In the genomic region with DNA sequence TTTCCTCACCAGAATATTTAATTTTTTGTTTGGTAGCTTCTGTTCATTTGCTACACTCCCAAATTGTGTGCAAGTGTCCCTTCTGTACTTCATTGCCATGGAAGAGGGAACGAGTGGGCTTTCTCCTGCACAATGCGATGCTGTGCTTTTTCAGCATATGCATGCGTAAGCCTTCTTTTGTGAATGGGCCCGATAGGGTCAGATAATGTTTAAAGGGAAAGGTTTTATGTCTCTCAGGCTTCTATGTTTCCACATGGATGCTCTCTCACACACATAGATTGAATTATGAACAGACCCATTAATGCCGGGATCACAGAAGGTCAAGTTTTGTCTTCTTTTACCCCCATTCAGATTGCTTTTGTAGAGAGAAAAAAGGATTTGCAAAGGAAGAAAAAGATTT, we compare ENCODE assay signal across 23 mouse cellular contexts.
DNase-seq lines count a peak whose midpoint lies in the region; ATAC-seq and TF ChIP-seq lines count a peak whose summit lies in the region.
"Had no signal": no experiment of that assay in that cellular context is flagged by ENCODE, and none has a peak within 500 bp of the region (broad histone marks: within the 10 kb centered on the region; RNA-seq: fewer than 3 reads in every experiment).

No protein-coding gene starts in this region.

- H3K27me3 ChIP-seq in embryonic facial prominence, embryonic 14.5 days (replicated peaks; ENCODE audit: control insufficient read depth, insufficient read depth, low read length): no peaks in the 10 kb centered on the region
- no peaks in the 10 kb centered on the region for H3K27me3 ChIP-seq in embryonic facial prominence, embryonic 10.5 days (replicated peaks; ENCODE audit: low read depth, poor library complexity, severe bottlenecking)
- H3K27me3 ChIP-seq in neural tube, embryonic 11.5 days (ENCODE audit: control insufficient read depth, insufficient read depth, low read length): no peaks in the 10 kb centered on the region
- H3K27me3 ChIP-seq in kidney, adult 2 months (replicated peaks; ENCODE audit: control insufficient read depth, insufficient read depth, low read length): no peaks in the 10 kb centered on the region
- H3K27me3 ChIP-seq: embryonic facial prominence, embryonic 15.5 days; forebrain, embryonic 15.5 days; intestine, embryonic 15.5 days had no signal

- no peak overlapping the region for H3K9ac ChIP-seq in embryonic facial prominence, embryonic 14.5 days (ENCODE audit: low read depth, low read length)
- H3K9ac ChIP-seq in neural tube, embryonic 11.5 days (ENCODE audit: low read length): no peak overlapping the region
- H3K9ac ChIP-seq: embryonic facial prominence, embryonic 15.5 days; forebrain, embryonic 15.5 days; hindbrain, embryonic 14.5 days; intestine, embryonic 15.5 days had no signal

- H3K4me1 ChIP-seq in embryonic facial prominence, embryonic 14.5 days (ENCODE audit: control insufficient read depth, insufficient read depth, low read length): no peaks in the 10 kb centered on the region
- no peaks in the 10 kb centered on the region for H3K4me1 ChIP-seq in embryonic facial prominence, embryonic 10.5 days
- H3K4me1 ChIP-seq in neural tube, embryonic 11.5 days (ENCODE audit: control insufficient read depth, insufficient read depth, low read length): peaks cover 10% of the 10 kb centered on the region
- no peaks in the 10 kb centered on the region for H3K4me1 ChIP-seq in kidney, adult 2 months (ENCODE audit: control insufficient read depth, insufficient read depth, low read length)
- H3K4me1 ChIP-seq: embryonic facial prominence, embryonic 15.5 days; forebrain, embryonic 15.5 days; heart, embryonic 10.5 days; intestine, embryonic 15.5 days had no signal

- TF ChIP-seq POLR2A in kidney, adult 2 months (IDR thresholded peaks at IDR 0.05; ENCODE audit: low read depth, low read length): no peak

- WGBS in embryonic facial prominence, embryonic 14.5 days: 88% methylated on average over 5 of the region's 5 CpGs
- WGBS in embryonic facial prominence, embryonic 10.5 days: 73% methylated on average over 5 of the region's 5 CpGs
- 43% methylated on average over 5 of the region's 5 CpGs for WGBS in neural tube, embryonic 11.5 days
- WGBS in kidney, adult 2 months: 81% methylated on average over 5 of the region's 5 CpGs

- H3K36me3 ChIP-seq in embryonic facial prominence, embryonic 14.5 days (ENCODE audit: control insufficient read depth, insufficient read depth, low read length): no peaks in the 10 kb centered on the region
- H3K36me3 ChIP-seq in embryonic facial prominence, embryonic 10.5 days (replicated peaks): no peaks in the 10 kb centered on the region
- H3K36me3 ChIP-seq in neural tube, embryonic 11.5 days (ENCODE audit: control insufficient read depth, insufficient read depth, low read length): no peaks in the 10 kb centered on the region
- no peaks in the 10 kb centered on the region for H3K36me3 ChIP-seq in kidney, adult 2 months (ENCODE audit: control insufficient read depth, insufficient read depth, low read length)
- H3K36me3 ChIP-seq: embryonic facial prominence, embryonic 15.5 days; forebrain, embryonic 15.5 days; G1E; heart, embryonic 10.5 days; intestine, embryonic 15.5 days had no signal

- no peak overlapping the region for H3K4me3 ChIP-seq in embryonic facial prominence, embryonic 14.5 days (ENCODE audit: low read depth, low read length)
- no peak overlapping the region for H3K4me3 ChIP-seq in embryonic facial prominence, embryonic 10.5 days
- no peak overlapping the region for H3K4me3 ChIP-seq in neural tube, embryonic 11.5 days (ENCODE audit: low read depth, low read length)
- no peak overlapping the region for H3K4me3 ChIP-seq in kidney, adult 2 months (ENCODE audit: insufficient read depth, low read depth, low read length)
- H3K4me3 ChIP-seq: embryonic facial prominence, embryonic 15.5 days; forebrain, embryonic 15.5 days; heart, embryonic 10.5 days; intestine, embryonic 15.5 days had no signal

- H3K9me3 ChIP-seq in embryonic facial prominence, embryonic 14.5 days (ENCODE audit: control insufficient read depth, low read length): no peaks in the 10 kb centered on the region
- H3K9me3 ChIP-seq in embryonic facial prominence, embryonic 10.5 days: no peaks in the 10 kb centered on the region
- no peaks in the 10 kb centered on the region for H3K9me3 ChIP-seq in neural tube, embryonic 11.5 days (ENCODE audit: control insufficient read depth, low read length)
- H3K9me3 ChIP-seq: embryonic facial prominence, embryonic 15.5 days; forebrain, embryonic 15.5 days; G1E; heart, embryonic 10.5 days; intestine, embryonic 15.5 days had no signal

- no peak overlapping the region for H3K27ac ChIP-seq in embryonic facial prominence, embryonic 14.5 days (replicated peaks; ENCODE audit: low read depth, low read length)
- H3K27ac ChIP-seq in embryonic facial prominence, embryonic 10.5 days (replicated peaks): no peak overlapping the region
- no peak overlapping the region for H3K27ac ChIP-seq in neural tube, embryonic 11.5 days (ENCODE audit: low read depth, low read length)
- no peak overlapping the region for H3K27ac ChIP-seq in kidney, adult 2 months (ENCODE audit: insufficient read depth, low read depth, low read length)
- H3K27ac ChIP-seq: embryonic facial prominence, embryonic 15.5 days; forebrain, embryonic 15.5 days; heart, embryonic 10.5 days; hindbrain, embryonic 14.5 days; intestine, embryonic 15.5 days had no signal

- ATAC-seq in embryonic facial prominence, embryonic 14.5 days (ENCODE audit: low read depth): no peak
- ATAC-seq in neural tube, embryonic 11.5 days (ENCODE audit: insufficient read depth, low FRiP score, low TSS enrichment): peak; percentile 77
- ATAC-seq: CD4-positive, CD25-positive, alpha-beta regulatory T cell, adult 4 months; forebrain, embryonic 15.5 days; intestine, embryonic 15.5 days had no signal

- TF ChIP-seq CTCF in kidney, adult 2 months (conservative IDR thresholded peaks at IDR 0.05; ENCODE audit: insufficient read depth, insufficient read length, low read depth, low read length): no peak

- DNase-seq in embryonic facial prominence, embryonic 14.5 days (ENCODE audit: low spot score): peak; percentile 52
- no peak for DNase-seq in embryonic facial prominence, embryonic 10.5 days (ENCODE audit: low spot score)
- DNase-seq in neural tube, embryonic 11.5 days (ENCODE audit: low spot score): peak; percentile 32
- no peak for DNase-seq in neural tube, embryonic 10.5 days (ENCODE audit: extremely low spot score, low spot score)
- DNase-seq in retina, embryonic 14.5 days (ENCODE audit: low spot score): peak; percentile 75
- DNase-seq in heart, adult 18-20 months: no peak
- no peak for DNase-seq in kidney, adult 2 months
- DNase-seq: adrenal gland, postnatal 14 days; B cell, adult 2 months; cerebellum, adult 18-20 months; cerebellum, adult 9-11 months; cerebellum, postnatal 36 days; gastrocnemius, postnatal 36 days; heart, adult 11 months; heart, postnatal 10 days; heart, postnatal 4 days had no signal

- no peak overlapping the region for H3K4me2 ChIP-seq in embryonic facial prominence, embryonic 14.5 days (ENCODE audit: low read depth, low read length)
- no peak overlapping the region for H3K4me2 ChIP-seq in neural tube, embryonic 11.5 days (ENCODE audit: low read depth)
- H3K4me2 ChIP-seq: embryonic facial prominence, embryonic 15.5 days; forebrain, embryonic 15.5 days; hindbrain, embryonic 14.5 days; intestine, embryonic 15.5 days had no signal

Comparison
In these comparisons a context has a peak if more than half of its experiments do, and no peak if none do; other contexts are left out.
1. DNase-seq: peak in embryonic facial prominence, embryonic 14.5 days (single experiment), neural tube, embryonic 11.5 days (single experiment) and retina, embryonic 14.5 days (single experiment); none in embryonic facial prominence, embryonic 10.5 days (single experiment), neural tube, embryonic 10.5 days (single experiment), heart, adult 18-20 months (0 of 2) and kidney, adult 2 months (single experiment).